Mouse (Mus musculus) testis, adult 2 months (tissue): Measurements from ENCODE around the gene Slc22a4. TPM values are rescaled to one million over a fixed set of nuclear protein-coding genes. Genes with fewer than 3 reads are reported as not detected.
"Not testable (repeated sequence)": the region's sequence is repeated elsewhere in the genome, so short reads cannot be mapped to it uniquely, and the experiment has no call there.

Source experiments
- H3K27ac ChIP-seq: fragments of 200-500 bp; 2 replicates; pipeline ENCODE4 v1.5.1; 2012; ENCODE audit warnings: low read depth, low read length; ENCODE audit not compliant: control insufficient read depth, insufficient read depth
- H3K27me3 ChIP-seq: fragments of 200-500 bp; 2 replicates; pipeline ENCODE4 v1.6.1; 2012; ENCODE audit warnings: mild to moderate bottlenecking, low read length, moderate library complexity; ENCODE audit not compliant: control insufficient read depth, insufficient read depth
- H3K36me3 ChIP-seq: fragments of 200-500 bp; 2 replicates; pipeline ENCODE4 v1.6.1; 2012; ENCODE audit warnings: mild to moderate bottlenecking, low read length; ENCODE audit not compliant: control insufficient read depth, insufficient read depth
- H3K4me1 ChIP-seq: fragments of 200-500 bp; 2 replicates; pipeline ENCODE4 v1.6.1; 2012; ENCODE audit warnings: low read length; ENCODE audit not compliant: control insufficient read depth, insufficient read depth
- H3K4me3 ChIP-seq: fragments of 200-500 bp; 2 replicates; pipeline ENCODE4 v1.5.1; 2012; ENCODE audit warnings: low read depth, mild to moderate bottlenecking, low read length, moderate library complexity, mixed read lengths; ENCODE audit not compliant: control insufficient read depth
- CTCF ChIP-seq: fragments of 200-500 bp; IDR thresholded peaks from 2 replicates; pipeline ENCODE4 v1.5.1; 2012; ENCODE audit warnings: low read depth, mild to moderate bottlenecking, inconsistent platforms, low read length, moderate library complexity; ENCODE audit not compliant: control insufficient read depth, insufficient read depth, insufficient replicate concordance
- POLR2A ChIP-seq: fragments of 200-500 bp; IDR thresholded peaks from 2 replicates; pipeline ENCODE4 v1.6.1; 2012; ENCODE audit warnings: low read depth, mild to moderate bottlenecking, inconsistent platforms, low read length, moderate library complexity; ENCODE audit not compliant: control insufficient read depth
- polyA plus RNA-seq: library from polyadenylated mRNA; depleted of rRNA; stranded (reverse); fragments of >200 nt; gene quantifications from 2 replicates; pipeline ENCODE4 v1.2.3, GENCODE M21; 2012

Gene Slc22a4
- polyA plus RNA-seq, 1 experiment: 0.57 TPM

DNA sequence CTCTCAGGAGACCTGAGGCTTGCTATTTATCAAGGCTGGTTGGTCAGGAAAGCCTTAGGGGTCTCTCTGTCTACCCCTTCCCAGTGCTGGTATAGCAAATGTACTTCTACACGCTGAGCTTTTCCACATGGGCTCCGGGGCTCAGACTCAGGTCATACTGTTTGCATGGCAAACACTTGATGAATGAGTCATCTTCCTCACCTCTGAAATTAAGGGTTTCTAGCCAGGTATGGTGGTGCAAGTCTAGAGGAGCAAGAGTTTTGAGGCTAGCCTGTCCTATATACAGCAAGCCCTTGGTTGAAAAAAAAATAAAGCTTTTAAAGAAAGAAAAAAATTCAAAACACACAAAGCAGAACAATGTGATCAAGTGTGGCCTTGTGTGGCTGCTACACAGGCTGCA lies 16.6 kb downstream of the Slc22a4 start:
- no peak overlapping the region for H3K4me3 ChIP-seq
- H3K27ac ChIP-seq: no peak overlapping the region
- no peaks in the 10 kb centered on the region for H3K36me3 ChIP-seq
- TF ChIP-seq CTCF: no peak
- TF ChIP-seq POLR2A: no peak
- H3K27me3 ChIP-seq: no peaks in the 10 kb centered on the region
- H3K4me1 ChIP-seq: no peaks in the 10 kb centered on the region

DNA sequence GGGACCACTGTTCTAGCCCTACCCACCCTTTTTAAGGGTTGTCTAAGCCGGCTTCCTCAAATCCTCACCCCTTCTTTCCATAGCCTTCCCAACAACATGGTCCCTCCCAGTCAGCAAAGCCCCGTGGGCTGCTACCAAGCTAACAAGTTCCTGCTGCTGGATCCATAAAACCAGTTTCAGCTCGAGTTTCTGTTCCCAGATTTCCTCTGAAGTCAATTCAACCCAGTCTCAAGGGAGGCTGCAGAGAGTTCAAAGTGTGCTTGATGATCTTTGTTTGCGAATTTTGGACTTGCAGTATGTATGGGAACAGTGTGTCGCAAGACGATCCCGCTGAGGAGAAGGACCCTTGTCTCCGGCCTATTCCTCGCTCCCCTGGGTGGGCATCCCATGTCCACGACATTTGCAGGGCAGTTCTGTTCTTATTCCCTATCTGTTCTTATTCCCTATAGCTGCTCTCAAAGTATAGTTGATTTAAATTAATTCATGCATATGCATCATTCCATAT lies 19.4 kb downstream of the Slc22a4 start:
- Histone ChIP-seq H3K4me3 (no peak overlapping the region), H3K4me1 (no peaks in the 10 kb centered on the region), H3K36me3 (no peaks in the 10 kb centered on the region), H3K27ac (no peak overlapping the region), H3K27me3 (no peaks in the 10 kb centered on the region)
- TF ChIP-seq POLR2A: no peak
- no peak for TF ChIP-seq CTCF

GRCm38 (mm10) chr11:54007717-54008116 lies 20.2 kb downstream of the Slc22a4 start:
- Histone ChIP-seq H3K4me3 (no peak overlapping the region), H3K27ac (no peak overlapping the region), H3K36me3 (no peaks in the 10 kb centered on the region), H3K27me3 (no peaks in the 10 kb centered on the region), H3K4me1 (no peaks in the 10 kb centered on the region)
- TF ChIP-seq CTCF (no peak), POLR2A (no peak)

DNA sequence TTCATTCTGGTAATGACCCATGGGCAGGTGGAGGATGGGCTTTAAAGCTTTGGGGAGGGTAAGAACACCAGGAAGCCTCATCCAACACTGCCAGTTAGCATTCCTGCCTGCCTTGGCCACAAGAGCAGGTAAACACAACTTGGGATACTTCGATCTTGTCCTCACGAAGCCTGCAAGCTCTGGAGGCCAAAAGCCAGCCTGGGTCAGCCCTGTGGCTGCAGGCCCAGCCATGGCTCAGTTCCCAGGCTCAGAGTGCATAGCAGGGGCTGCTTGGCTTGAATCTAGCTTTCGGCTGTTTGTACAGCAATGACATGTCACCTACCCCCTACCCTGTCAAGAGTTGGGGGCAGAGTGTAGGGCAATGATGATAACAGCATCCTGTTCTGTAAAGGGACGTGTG lies 21.0 kb downstream of the Slc22a4 start:
- TF ChIP-seq CTCF: no peak
- TF ChIP-seq POLR2A: no peak
- H3K4me3 ChIP-seq: no peak overlapping the region
- H3K36me3 ChIP-seq: no peaks in the 10 kb centered on the region
- H3K4me1 ChIP-seq: no peaks in the 10 kb centered on the region
- H3K27ac ChIP-seq: no peak overlapping the region
- no peaks in the 10 kb centered on the region for H3K27me3 ChIP-seq

- not testable (repeated sequence) for H3K27me3 ChIP-seq, H3K4me3 ChIP-seq, H3K36me3 ChIP-seq, H3K4me1 ChIP-seq, H3K27ac ChIP-seq
These were observed 21.5 kb downstream of the Slc22a4 start for GRCm38 (mm10) chr11:54006362-54006761.

DNA sequence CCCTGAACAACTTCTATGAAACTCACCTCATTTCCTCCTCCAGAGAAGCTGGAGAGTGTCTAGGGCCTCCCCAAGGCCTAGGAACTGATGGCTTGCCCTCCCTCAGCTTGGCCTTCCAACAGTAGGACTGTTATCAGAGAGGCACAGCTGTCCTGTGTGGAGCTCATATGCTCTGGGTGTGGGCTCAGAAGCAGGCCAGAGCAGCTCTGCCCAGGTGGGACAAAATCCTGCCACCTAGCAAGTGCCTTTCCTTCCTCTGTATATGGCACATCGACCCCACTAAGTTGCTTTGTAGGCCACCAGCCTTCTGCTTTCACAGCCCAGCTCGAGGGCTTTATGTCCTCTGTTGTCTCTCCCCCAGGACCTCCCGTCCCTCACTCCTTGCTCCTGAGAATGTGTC lies 23.2 kb downstream of the Slc22a4 start:
- no peak for TF ChIP-seq CTCF
- TF ChIP-seq POLR2A: no peak
- H3K27me3 ChIP-seq: no peaks in the 10 kb centered on the region
- no peak overlapping the region for H3K4me3 ChIP-seq
- H3K4me1 ChIP-seq: no peaks in the 10 kb centered on the region
- no peak overlapping the region for H3K27ac ChIP-seq
- H3K36me3 ChIP-seq: no peaks in the 10 kb centered on the region

- no peaks in the 10 kb centered on the region for H3K27me3 ChIP-seq
- H3K36me3 ChIP-seq: no peaks in the 10 kb centered on the region
- no peak overlapping the region for H3K4me3 ChIP-seq
- no peak for TF ChIP-seq POLR2A
- no peak overlapping the region for H3K27ac ChIP-seq
- H3K4me1 ChIP-seq: no peaks in the 10 kb centered on the region
These were observed 23.7 kb downstream of the Slc22a4 start for GRCm38 (mm10) chr11:54004221-54004620.
